Mouse (Mus musculus): ENCODE results near the gene Vamp2.

DNA sequence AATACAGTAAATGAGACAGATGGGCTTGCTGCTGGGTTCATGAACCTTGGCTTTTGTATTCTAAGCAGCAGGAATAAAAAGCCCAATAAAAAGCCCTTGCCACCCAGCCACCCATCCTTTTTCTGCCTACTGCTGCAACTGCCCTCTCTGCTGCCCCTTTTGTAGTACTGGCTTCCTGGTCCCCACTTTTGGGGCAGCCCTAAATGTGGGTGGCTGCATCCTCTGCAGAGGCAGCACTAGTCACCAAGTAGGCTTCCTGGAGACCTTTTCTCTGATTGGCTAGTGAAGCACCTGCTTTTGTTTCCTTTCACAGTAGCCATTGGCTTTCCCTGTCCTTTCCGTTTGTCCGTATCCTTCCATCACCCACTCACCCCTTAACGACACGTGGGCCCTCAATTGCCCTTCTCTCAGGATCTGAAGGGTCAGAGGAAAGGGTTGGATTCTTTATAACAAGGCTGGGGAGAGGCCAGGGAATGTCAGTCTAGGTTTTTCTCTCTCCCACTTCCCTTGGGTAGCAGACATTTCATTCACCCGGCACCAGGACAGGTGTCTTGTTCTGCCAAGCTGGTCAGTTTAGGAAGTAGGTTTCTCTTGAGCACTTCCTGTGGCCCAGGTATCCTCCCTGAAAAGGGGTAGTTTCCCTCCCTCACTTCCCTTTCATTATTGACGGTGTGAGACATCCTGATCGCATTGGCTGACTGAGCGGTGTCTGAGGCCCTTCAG, 9.9 kb downstream of the Vamp2 start:
- TF ChIP-seq ZC3H11A (IDR thresholded peaks at IDR 0.05; ENCODE audit: borderline replicate concordance, low read depth, low read length) (no peak), HCFC1 (IDR thresholded peaks at IDR 0.05; ENCODE audit: borderline replicate concordance, insufficient read depth, low read length) (no peak), ZNF384 (IDR thresholded peaks at IDR 0.05; ENCODE audit: low read depth, low read length) (no peak)
